Mouse (Mus musculus) kidney, embryonic 14.5 days (tissue): ENCODE data around the gene Tmem214. TPM values are rescaled to one million over a fixed set of nuclear protein-coding genes. Genes with fewer than 3 reads are reported as not detected.

Experiments
- ATAC-seq: fragments of 200-750 bp; cut with Nextera tagmentation; 2 replicates; pipeline ENCODE4 v1.8.0; 2017; ENCODE audit warnings: moderate number of reproducible peaks, mild to moderate bottlenecking, moderate TSS enrichment, moderate library complexity; ENCODE audit not compliant: low FRiP score, low TSS enrichment
- H3K27ac ChIP-seq: fragments of 300-500 bp; sonication (generic); 2 replicates; pipeline ENCODE4 v1.5.1; 2014; ENCODE audit warnings: low read depth, mild to moderate bottlenecking, low read length, moderate library complexity, mixed read lengths
- H3K27me3 ChIP-seq: fragments of 300-500 bp; sonication (generic); 2 replicates; pipeline ENCODE4 v1.6.1; 2014; ENCODE audit warnings: mild to moderate bottlenecking, low read length; ENCODE audit not compliant: control insufficient read depth, insufficient read depth
- H3K36me3 ChIP-seq: fragments of 300-500 bp; sonication (generic); 2 replicates; pipeline ENCODE4 v1.6.1; 2014; ENCODE audit warnings: low read length, mixed read lengths; ENCODE audit not compliant: control insufficient read depth, insufficient read depth
- H3K4me1 ChIP-seq: fragments of 300-500 bp; sonication (generic); 2 replicates; pipeline ENCODE4 v1.6.1; 2014; ENCODE audit warnings: low read length, mixed read lengths; ENCODE audit not compliant: control insufficient read depth, insufficient read depth
- H3K4me2 ChIP-seq: fragments of 300-500 bp; sonication (generic); replicated peaks from 2 replicates; pipeline ENCODE4 v1.6.1; 2014; ENCODE audit warnings: low read depth, mild to moderate bottlenecking, low read length
- H3K4me3 ChIP-seq: fragments of 300-500 bp; sonication (generic); 2 replicates; pipeline ENCODE4 v1.5.1; 2014; ENCODE audit warnings: mild to moderate bottlenecking, low read length
- H3K9ac ChIP-seq: fragments of 300-500 bp; sonication (generic); 2 replicates; pipeline ENCODE4 v1.6.1; 2014; ENCODE audit warnings: low read depth, mild to moderate bottlenecking, low read length, moderate library complexity
- H3K9me3 ChIP-seq: fragments of 300-500 bp; sonication (generic); 2 replicates; pipeline ENCODE4 v1.6.1; 2016; ENCODE audit warnings: low read length; ENCODE audit not compliant: control insufficient read depth
- WGBS: fragments of 180-500 bp; shearing (Covaris S2); extraction: QIAGEN DNeasy Blood & Tissue Kit; methylation state at CpG from one replicate; pipeline ENCODE4 v1.1.7; 2014; 5-methylcytosine and 5-hydroxymethylcytosine counted together
- polyA plus RNA-seq: library from polyadenylated mRNA; unstranded; fragments of >200 nt; fragmentation: Nextera tagmentation; extraction: Ambion mirVana; gene quantifications from 2 replicates; pipeline ENCODE4 v1.2.1, GENCODE M21; 2014

The Tmem214 gene
- polyA plus RNA-seq, 1 experiment from 2014 or later, result 65.1 TPM

- Histone ChIP-seq H3K4me3 (peak overlapping the region; percentile 75), H3K27me3 (no peaks in the 10 kb centered on the region), H3K36me3 (peaks cover 26% of the 10 kb centered on the region), H3K27ac (peak overlapping the region; percentile 98), H3K9ac (peak overlapping the region; percentile 86), H3K9me3 (no peaks in the 10 kb centered on the region), H3K4me2 (peak overlapping the region; percentile 94), H3K4me1 (peaks cover 62% of the 10 kb centered on the region)
- WGBS, result 29% methylated on average over 13 of the region's 13 CpGs
- ATAC-seq, result peak; percentile 14; the same call in 1 of the 2 replicates
These were observed 40.9 kb downstream of the Tmem214 start for GRCm38 (mm10) chr5:30908426-30909299.

GRCm38 (mm10) chr5:30909300-30909659 is 41.5 kb downstream of the Tmem214 start:
- Histone ChIP-seq H3K9ac (peak overlapping the region; percentile 86; the same call in 1 of the 2 replicates), H3K4me2 (peak overlapping the region; percentile 94; the same call in 1 of the 2 replicates)
- 18% methylated on average over 7 of the region's 7 CpGs for WGBS

GRCm38 (mm10) chr5:30909863-30910262 is 42.1 kb downstream of the Tmem214 start:
- Histone ChIP-seq H3K36me3 (peaks cover 14% of the 10 kb centered on the region), H3K9me3 (no peaks in the 10 kb centered on the region), H3K9ac (no peak overlapping the region), H3K27me3 (no peaks in the 10 kb centered on the region), H3K27ac (peak overlapping the region; percentile 98), H3K4me3 (no peak overlapping the region), H3K4me2 (no peak overlapping the region), H3K4me1 (peaks cover 69% of the 10 kb centered on the region)
- ATAC-seq, result no peak
- 78% methylated on average over 7 of the region's 7 CpGs for WGBS

More at GRCm38 (mm10) chr5:30909300-30909659, 41.5 kb downstream of the Tmem214 start:
- no peak overlapping the region for H3K4me3 ChIP-seq
- ATAC-seq, result no peak
- H3K4me1 ChIP-seq, result peaks cover 68% of the 10 kb centered on the region
- H3K36me3 ChIP-seq, result peaks cover 20% of the 10 kb centered on the region
- no peaks in the 10 kb centered on the region for H3K9me3 ChIP-seq
- H3K27ac ChIP-seq, result peak overlapping the region; percentile 98
- H3K27me3 ChIP-seq, result no peaks in the 10 kb centered on the region

- Histone ChIP-seq H3K9me3 (no peaks in the 10 kb centered on the region), H3K9ac (no peak overlapping the region), H3K4me1 (peaks cover 71% of the 10 kb centered on the region), H3K4me2 (no peak overlapping the region), H3K36me3 (peaks cover 8% of the 10 kb centered on the region), H3K4me3 (no peak overlapping the region), H3K27me3 (no peaks in the 10 kb centered on the region), H3K27ac (peak overlapping the region; percentile 98)
- ATAC-seq, result no peak
These were observed 42.7 kb downstream of the Tmem214 start for GRCm38 (mm10) chr5:30910481-30910880.

- Histone ChIP-seq H3K27me3 (no peaks in the 10 kb centered on the region), H3K4me1 (peaks cover 63% of the 10 kb centered on the region), H3K9ac (peak overlapping the region; percentile 13; the same call in 1 of the 2 replicates), H3K9me3 (no peaks in the 10 kb centered on the region), H3K36me3 (peaks cover 7% of the 10 kb centered on the region), H3K4me2 (no peak overlapping the region), H3K4me3 (no peak overlapping the region), H3K27ac (peak overlapping the region; percentile 96)
- no peak for ATAC-seq
- WGBS, result 71% methylated on average over 5 of the region's 5 CpGs
These were observed 44.3 kb downstream of the Tmem214 start for GRCm38 (mm10) chr5:30912156-30912555.

- H3K9ac ChIP-seq, result peak within 1 kb of the TSS; percentile 74
- peak within 1 kb of the TSS; percentile 61 for H3K4me2 ChIP-seq
- no peaks in the 10 kb centered on the region for H3K9me3 ChIP-seq
- peak within 1 kb of the TSS; percentile 60 for H3K4me3 ChIP-seq
- peak; percentile 75 for ATAC-seq
- peaks cover 63% of the 10 kb centered on the region for H3K4me1 ChIP-seq
- H3K36me3 ChIP-seq, result peaks cover 18% of the 10 kb centered on the region
- H3K27ac ChIP-seq, result peak within 1 kb of the TSS; percentile 96
- H3K27me3 ChIP-seq, result no peaks in the 10 kb centered on the region
- WGBS, result 11% methylated on average over 11 of the region's 13 CpGs
These were observed 45.4 kb downstream of the Tmem214 start, which contains the start of gene Emilin1 for GRCm38 (mm10) chr5:30913060-30913841. Gene Emilin1, plus strand, starts transcription at chr5:30913402.

GRCm38 (mm10) chr5:30914101-30914635 is 46.4 kb downstream of the Tmem214 start:
- Histone ChIP-seq H3K4me2 (peak overlapping the region; percentile 61), H3K27ac (peak overlapping the region; percentile 96), H3K4me1 (peaks cover 54% of the 10 kb centered on the region), H3K36me3 (peaks cover 26% of the 10 kb centered on the region), H3K4me3 (peak overlapping the region; percentile 60), H3K27me3 (no peaks in the 10 kb centered on the region), H3K9me3 (no peaks in the 10 kb centered on the region), H3K9ac (peak overlapping the region; percentile 74)
- 42% methylated on average over 7 of the region's 7 CpGs for WGBS
- no peak for ATAC-seq

GRCm38 (mm10) chr5:30914849-30915248 is 47.0 kb downstream of the Tmem214 start:
- Histone ChIP-seq H3K4me3 (peak overlapping the region; percentile 60), H3K27me3 (no peaks in the 10 kb centered on the region), H3K4me1 (peaks cover 50% of the 10 kb centered on the region), H3K9ac (peak overlapping the region; percentile 74), H3K4me2 (peak overlapping the region; percentile 61), H3K36me3 (peaks cover 33% of the 10 kb centered on the region), H3K9me3 (no peaks in the 10 kb centered on the region), H3K27ac (peak overlapping the region; percentile 96; the same call in 1 of the 2 replicates)
- 59% methylated on average over 6 of the region's 6 CpGs for WGBS
- no peak for ATAC-seq
